Mouse (Mus musculus) olfactory bulb, adult 2 months (tissue): ENCODE data around the gene Sgms2.

Experiments
- CTCF ChIP-seq: fragments of 200-500 bp; IDR thresholded peaks from 2 replicates; pipeline ENCODE4 v1.5.1; 2012; ENCODE audit warnings: low read depth, mild to moderate bottlenecking, low read length, moderate library complexity; ENCODE audit not compliant: insufficient read depth
- POLR2A ChIP-seq: fragments of 200-500 bp; IDR thresholded peaks from 2 replicates; pipeline ENCODE4 v1.6.1; 2012; ENCODE audit warnings: mild to moderate bottlenecking, low read depth, low read length, moderate library complexity; ENCODE audit not compliant: insufficient read depth

- TF ChIP-seq POLR2A (no peak), CTCF (no peak)
Measured at GRCm38 (mm10) chr3:131363602-131364001, 127.6 kb downstream of the Sgms2 start.
